Mouse (Mus musculus): ENCODE measurements around the gene Mob3b.
"Not testable (repeated sequence)": the region's sequence is repeated elsewhere in the genome, so short reads cannot be mapped to it uniquely, and the experiment has no call there.

Gene Mob3b

GRCm38 (mm10) chr4:34967541-34967940 is 189.7 kb downstream of the Mob3b start:
- no peak for DNase-seq (ENCODE audit: low read depth, low spot score)

GRCm38 (mm10) chr4:34966336-34966957 is 190.8 kb downstream of the Mob3b start:
- DNase-seq (ENCODE audit: low read depth, low spot score) = no peak

GRCm38 (mm10) chr4:34964906-34965305 is 192.4 kb downstream of the Mob3b start:
- no peak for DNase-seq (ENCODE audit: low read depth, low spot score)

- DNase-seq (ENCODE audit: low read depth, low spot score) = no peak
These were observed 193.3 kb downstream of the Mob3b start for GRCm38 (mm10) chr4:34963999-34964398.

- DNase-seq (ENCODE audit: low read depth, low spot score) = no peak
These were observed 196.3 kb downstream of the Mob3b start for GRCm38 (mm10) chr4:34960781-34961560.

- no peak for DNase-seq (ENCODE audit: low read depth, low spot score)
These were observed 197.8 kb downstream of the Mob3b start for GRCm38 (mm10) chr4:34959477-34959876.

GRCm38 (mm10) chr4:34958155-34959028 is 198.9 kb downstream of the Mob3b start:
- peak; percentile 39 for DNase-seq (ENCODE audit: low read depth, low spot score)

GRCm38 (mm10) chr4:34953716-34954115 is 203.6 kb downstream of the Mob3b start:
- no peak for DNase-seq (ENCODE audit: low read depth, low spot score)

- no peak for DNase-seq (ENCODE audit: low read depth, low spot score)
These were observed 210.1 kb downstream of the Mob3b start for GRCm38 (mm10) chr4:34947181-34947580.

GRCm38 (mm10) chr4:34941046-34941445 is 216.2 kb downstream of the Mob3b start:
- DNase-seq (ENCODE audit: low read depth, low spot score) = no peak

- not testable (repeated sequence) for DNase-seq (ENCODE audit: low read depth, low spot score)
These were observed 228.9 kb downstream of the Mob3b start for GRCm38 (mm10) chr4:34928386-34928785.

GRCm38 (mm10) chr4:34922177-34922870 is 235.0 kb downstream of the Mob3b start:
- peak; percentile 28 for DNase-seq (ENCODE audit: low read depth, low spot score)

GRCm38 (mm10) chr4:34917400-34917799 is 239.9 kb downstream of the Mob3b start:
- DNase-seq (ENCODE audit: low read depth, low spot score) = no peak

GRCm38 (mm10) chr4:34912171-34912570 is 245.1 kb downstream of the Mob3b start:
- no peak for DNase-seq (ENCODE audit: low read depth, low spot score)

GRCm38 (mm10) chr4:34911401-34911800 is 245.9 kb downstream of the Mob3b start:
- DNase-seq (ENCODE audit: low read depth, low spot score) = no peak

- DNase-seq (ENCODE audit: low read depth, low spot score) = peak; percentile 9
These were observed 249.2 kb downstream of the Mob3b start for GRCm38 (mm10) chr4:34908127-34908526.

- DNase-seq (ENCODE audit: low read depth, low spot score) = no peak
These were observed 250.3 kb downstream of the Mob3b start for GRCm38 (mm10) chr4:34907026-34907425.

- DNase-seq (ENCODE audit: low read depth, low spot score) = no peak
These were observed 251.1 kb downstream of the Mob3b start for GRCm38 (mm10) chr4:34906151-34906550.

- no peak for DNase-seq (ENCODE audit: low read depth, low spot score)
These were observed 251.9 kb downstream of the Mob3b start for GRCm38 (mm10) chr4:34905396-34905795.

GRCm38 (mm10) chr4:34901582-34901981 is 255.7 kb downstream of the Mob3b start:
- DNase-seq (ENCODE audit: low read depth, low spot score) = not testable (repeated sequence)

GRCm38 (mm10) chr4:34901166-34901565 is 256.1 kb downstream of the Mob3b start:
- no peak for DNase-seq (ENCODE audit: low read depth, low spot score)

GRCm38 (mm10) chr4:34900155-34900554 is 257.1 kb downstream of the Mob3b start:
- DNase-seq (ENCODE audit: low read depth, low spot score) = no peak
